In the genomic region with DNA sequence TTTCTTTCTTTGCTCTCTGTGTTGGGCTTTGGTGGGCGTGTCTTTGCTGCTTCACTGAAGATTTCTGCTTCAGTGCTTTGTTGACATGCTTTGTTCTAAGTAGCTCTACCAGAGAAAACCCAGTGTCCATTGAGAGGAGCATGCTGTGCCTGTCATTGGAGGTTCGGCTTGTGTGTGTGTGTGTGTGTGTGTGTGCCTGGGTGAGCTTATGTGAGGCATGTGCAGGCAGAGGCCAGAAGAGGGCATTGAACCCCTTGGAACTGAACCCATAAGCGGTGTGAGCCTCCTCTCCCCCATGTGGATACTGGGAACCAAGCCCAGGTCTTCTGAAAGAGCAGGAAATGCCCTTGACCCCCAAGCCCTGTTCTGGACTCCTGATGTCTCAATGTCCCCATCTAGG, we compare ENCODE assay signal across 13 mouse cellular contexts. TPM values are rescaled to one million over a fixed set of nuclear protein-coding genes. Genes with fewer than 3 reads are reported as not detected.
A peak's percentile ranks its signal among the peaks of the same experiment; 100 is the strongest.
DNase-seq lines count a peak whose midpoint lies in the region; ATAC-seq and TF ChIP-seq lines count a peak whose summit lies in the region.
"Had no signal": no experiment of that assay in that cellular context is flagged by ENCODE, and none has a peak within 500 bp of the region (broad histone marks: within the 10 kb centered on the region; RNA-seq: fewer than 3 reads in every experiment).

No protein-coding gene starts in this region.

- peaks cover 33% of the 10 kb centered on the region for H3K4me1 ChIP-seq in embryonic facial prominence, embryonic 14.5 days (ENCODE audit: control insufficient read depth, insufficient read depth, low read length)
- peaks cover 68% of the 10 kb centered on the region for H3K4me1 ChIP-seq in embryonic facial prominence, embryonic 10.5 days
- peaks cover 38% of the 10 kb centered on the region for H3K4me1 ChIP-seq in kidney, embryonic 14.5 days (ENCODE audit: control insufficient read depth, insufficient read depth, low read length)

- H3K9ac ChIP-seq in embryonic facial prominence, embryonic 14.5 days (ENCODE audit: low read depth, low read length): no peak overlapping the region
- no peak overlapping the region for H3K9ac ChIP-seq in kidney, embryonic 14.5 days (ENCODE audit: low read depth, low read length)
- H3K9ac ChIP-seq: embryonic facial prominence, embryonic 13.5 days; midbrain, embryonic 13.5 days; neural tube, embryonic 13.5 days had no signal

- H3K36me3 ChIP-seq in embryonic facial prominence, embryonic 14.5 days (ENCODE audit: control insufficient read depth, insufficient read depth, low read length): 0 out of 2 replicates have a peak, but pooled peaks cover 4% of the 10 kb centered on the region
- peaks cover 37% of the 10 kb centered on the region for H3K36me3 ChIP-seq in embryonic facial prominence, embryonic 10.5 days (replicated peaks)
- peaks cover 5% of the 10 kb centered on the region; the same call in 1 of the 2 replicates for H3K36me3 ChIP-seq in kidney, embryonic 14.5 days (ENCODE audit: control insufficient read depth, insufficient read depth, low read length)

- H3K27ac ChIP-seq in embryonic facial prominence, embryonic 14.5 days (replicated peaks; ENCODE audit: low read depth, low read length): no peak overlapping the region
- H3K27ac ChIP-seq in embryonic facial prominence, embryonic 10.5 days (replicated peaks): no peak overlapping the region
- no peak overlapping the region for H3K27ac ChIP-seq in kidney, embryonic 14.5 days (ENCODE audit: low read depth, low read length)
- no peak overlapping the region for H3K27ac ChIP-seq in left cerebral cortex, adult 2 months
- H3K27ac ChIP-seq: embryonic facial prominence, embryonic 13.5 days; midbrain, embryonic 13.5 days; neural tube, embryonic 13.5 days had no signal

- no peaks in the 10 kb centered on the region for H3K9me3 ChIP-seq in embryonic facial prominence, embryonic 14.5 days (ENCODE audit: control insufficient read depth, low read length)
- no peaks in the 10 kb centered on the region for H3K9me3 ChIP-seq in embryonic facial prominence, embryonic 10.5 days
- H3K9me3 ChIP-seq in kidney, embryonic 14.5 days (ENCODE audit: control insufficient read depth, low read length): no peaks in the 10 kb centered on the region
- H3K9me3 ChIP-seq: embryonic facial prominence, embryonic 13.5 days; midbrain, embryonic 13.5 days; neural tube, embryonic 13.5 days had no signal

- intact Hi-C loops in left cerebral cortex, adult 2 months (cut with DNase I): no loop called here

- H3K4me2 ChIP-seq in embryonic facial prominence, embryonic 14.5 days (ENCODE audit: low read depth, low read length): no peak overlapping the region
- no peak overlapping the region for H3K4me2 ChIP-seq in kidney, embryonic 14.5 days (replicated peaks; ENCODE audit: low read depth, low read length)
- H3K4me2 ChIP-seq: embryonic facial prominence, embryonic 13.5 days; liver, embryonic 11.5 days; midbrain, embryonic 13.5 days; neural tube, embryonic 13.5 days had no signal

- TF ChIP-seq CTCF in left cerebral cortex, adult 2 months (IDR thresholded peaks at IDR 0.05): no peak

- WGBS in embryonic facial prominence, embryonic 14.5 days: 85% methylated on average over 3 of the region's 3 CpGs
- WGBS in embryonic facial prominence, embryonic 10.5 days: 79% methylated on average over 3 of the region's 3 CpGs
- 71% methylated on average over 3 of the region's 3 CpGs for WGBS in kidney, embryonic 14.5 days

- no peak for ATAC-seq in embryonic facial prominence, embryonic 14.5 days (ENCODE audit: low read depth)
- ATAC-seq in kidney, embryonic 14.5 days (ENCODE audit: low FRiP score, low TSS enrichment): no peak
- ATAC-seq: midbrain, embryonic 13.5 days had no signal

- H3K27me3 ChIP-seq in embryonic facial prominence, embryonic 14.5 days (replicated peaks; ENCODE audit: control insufficient read depth, insufficient read depth, low read length): no peaks in the 10 kb centered on the region
- no peaks in the 10 kb centered on the region for H3K27me3 ChIP-seq in embryonic facial prominence, embryonic 10.5 days (replicated peaks; ENCODE audit: low read depth, poor library complexity, severe bottlenecking)
- no peaks in the 10 kb centered on the region for H3K27me3 ChIP-seq in kidney, embryonic 14.5 days (ENCODE audit: control insufficient read depth, insufficient read depth, low read length)
- H3K27me3 ChIP-seq: embryonic facial prominence, embryonic 13.5 days; midbrain, embryonic 13.5 days; neural tube, embryonic 13.5 days had no signal

- H3K4me3 ChIP-seq in embryonic facial prominence, embryonic 14.5 days (ENCODE audit: low read depth, low read length): no peak overlapping the region
- H3K4me3 ChIP-seq in embryonic facial prominence, embryonic 10.5 days: no peak overlapping the region
- H3K4me3 ChIP-seq in kidney, embryonic 14.5 days (ENCODE audit: low read length): no peak overlapping the region
- no peak overlapping the region for H3K4me3 ChIP-seq in left cerebral cortex, adult 2 months
- H3K4me3 ChIP-seq: embryonic facial prominence, embryonic 13.5 days; midbrain, embryonic 13.5 days; neural tube, embryonic 13.5 days had no signal

- DNase-seq in embryonic facial prominence, embryonic 14.5 days (ENCODE audit: low spot score): peak; percentile 49
- no peak for DNase-seq in embryonic facial prominence, embryonic 10.5 days (ENCODE audit: low spot score)
- DNase-seq in kidney, adult 11 months: peak; percentile 54
- DNase-seq in cerebellum, adult 9-11 months: peak; percentile 38
- peak; percentile 66 to 80 for DNase-seq in kidney, postnatal 36 days
- no peak for DNase-seq in left cerebral cortex, adult 2 months (ENCODE audit: extremely low spot score in 1 of 2, low spot score in 2 of 2)
- DNase-seq in thymus, postnatal 0 days (ENCODE audit: low spot score): no peak
- DNase-seq: thymus, postnatal 4 days had no signal

RNA-seq across cellular contexts. Expression of gene Ncs1, which starts 7.8 kb away (rescaled TPM):
- polyA plus RNA-seq in embryonic facial prominence, embryonic 14.5 days (2014; fragmentation: Nextera tagmentation; extraction: Ambion mirVana): 45.6 and 49.2 TPM in 2 replicates
- polyA plus RNA-seq in embryonic facial prominence, embryonic 10.5 days (2016; fragmentation: Nextera tagmentation; extraction: Ambion mirVana): 66.0 and 66.5 TPM in 2 replicates
- polyA plus RNA-seq in kidney, embryonic 14.5 days (2014; fragmentation: Nextera tagmentation; extraction: Ambion mirVana): 34.5 and 57.0 TPM in 2 replicates
- 100 to 1,000 TPM; 217 to 242 TPM for total RNA-seq in left cerebral cortex, adult 2 months (2021)
- 6.3 and 6.7 TPM in 2 replicates for polyA plus RNA-seq in thymus, postnatal 0 days (2015; fragmentation: Nextera tagmentation; extraction: Ambion mirVana)

Comparison
In these comparisons a context has a peak if more than half of its experiments do, and no peak if none do; other contexts are left out.
1. DNase-seq: peak in embryonic facial prominence, embryonic 14.5 days (single experiment), kidney, adult 11 months (single experiment), cerebellum, adult 9-11 months (single experiment) and kidney, postnatal 36 days (2 of 2); none in embryonic facial prominence, embryonic 10.5 days (single experiment), left cerebral cortex, adult 2 months (0 of 2) and thymus, postnatal 0 days (single experiment).